Mouse (Mus musculus): Measurements from ENCODE around the gene Tenm4.
A peak's percentile ranks its signal among the peaks of the same experiment; 100 is the strongest.

Gene Tenm4

DNA sequence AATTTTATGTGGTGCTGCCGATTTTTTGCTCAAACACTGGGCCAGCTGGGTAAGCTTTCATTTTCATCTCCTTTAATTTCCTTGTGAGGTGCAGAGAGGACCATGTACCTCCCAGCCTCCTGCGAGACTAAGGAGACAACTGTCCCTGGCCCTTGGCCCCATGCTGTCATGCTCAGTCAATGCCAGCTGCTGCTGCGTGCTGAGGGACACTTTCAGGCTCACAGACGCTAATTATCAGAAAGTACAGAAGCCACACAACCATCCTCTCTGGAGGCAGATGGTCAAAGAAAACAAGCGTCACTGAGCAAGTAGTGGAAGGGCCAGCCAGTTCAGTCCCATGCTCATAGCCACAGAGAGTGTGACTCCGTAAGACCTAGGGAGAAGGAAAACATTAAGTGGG lies 287.9 kb downstream of the Tenm4 start:
- no peak for DNase-seq (ENCODE audit: extremely low read depth, low read depth, low spot score)

DNA sequence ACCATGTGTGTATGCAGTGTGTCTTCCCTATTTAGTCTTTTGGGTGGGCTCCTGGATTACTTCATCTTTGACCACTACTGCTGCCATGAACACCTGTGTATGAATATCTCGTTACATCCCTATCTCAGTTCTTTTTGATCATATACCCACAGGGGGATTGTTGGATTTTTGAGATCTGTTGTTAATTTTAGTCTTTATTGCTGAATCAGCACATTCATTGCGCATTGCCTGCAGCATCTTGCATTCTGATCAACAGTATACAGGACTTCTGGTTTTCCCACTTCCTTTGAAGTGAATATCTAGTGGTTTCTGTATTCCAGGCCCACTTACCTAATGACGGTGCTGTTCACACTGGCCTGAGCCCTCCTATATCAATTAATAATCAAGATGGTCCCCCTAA lies 295.7 kb downstream of the Tenm4 start:
- DNase-seq (ENCODE audit: extremely low read depth, low read depth, low spot score): no peak

DNA sequence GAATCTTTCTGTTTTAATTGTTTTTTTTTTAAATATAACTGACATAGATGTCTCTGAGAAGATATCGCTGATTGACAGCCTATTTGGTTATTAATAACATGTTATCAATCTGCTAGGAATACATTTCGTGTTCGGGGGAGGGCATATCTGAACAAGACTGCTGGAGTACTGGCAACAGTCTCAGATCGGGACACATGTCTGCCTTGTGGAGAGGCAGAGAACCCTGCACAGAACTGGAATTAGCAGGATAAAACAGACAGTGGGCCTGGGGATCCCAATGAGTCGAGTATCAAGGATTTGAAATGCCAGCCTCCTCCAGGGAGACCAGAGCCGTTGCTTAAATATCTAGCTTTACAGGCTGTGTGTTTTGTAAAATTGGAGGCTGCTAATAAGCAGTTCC lies 299.8 kb downstream of the Tenm4 start:
- DNase-seq (ENCODE audit: extremely low read depth, low read depth, low spot score): no peak

DNA sequence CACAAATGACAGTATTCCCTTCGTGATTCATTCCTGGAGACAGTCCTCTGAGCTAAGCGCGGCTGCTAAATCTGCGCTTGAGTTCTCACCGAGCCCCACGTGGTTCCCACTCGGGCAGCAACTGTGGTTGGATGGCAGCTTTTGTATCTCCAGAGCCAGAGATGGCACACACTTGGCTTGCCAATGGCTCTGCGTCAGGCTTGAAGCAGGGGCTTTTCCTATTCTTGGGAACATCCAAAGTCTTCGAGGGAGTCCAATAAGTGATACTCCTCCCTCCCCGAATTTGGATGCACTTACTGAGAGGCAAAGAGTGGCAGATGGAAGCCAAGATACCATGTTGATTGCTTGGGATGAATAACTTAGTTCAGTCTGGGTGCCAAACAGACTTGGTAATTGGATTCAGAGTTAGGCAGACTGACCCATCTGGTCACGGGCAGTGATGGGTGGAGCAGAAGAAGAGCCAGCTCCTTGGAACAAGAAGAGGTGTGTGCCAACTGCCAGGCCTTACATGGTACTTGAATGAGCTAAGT lies 303.6 kb downstream of the Tenm4 start:
- peak; percentile 8 for DNase-seq (ENCODE audit: extremely low read depth, low read depth, low spot score)

DNA sequence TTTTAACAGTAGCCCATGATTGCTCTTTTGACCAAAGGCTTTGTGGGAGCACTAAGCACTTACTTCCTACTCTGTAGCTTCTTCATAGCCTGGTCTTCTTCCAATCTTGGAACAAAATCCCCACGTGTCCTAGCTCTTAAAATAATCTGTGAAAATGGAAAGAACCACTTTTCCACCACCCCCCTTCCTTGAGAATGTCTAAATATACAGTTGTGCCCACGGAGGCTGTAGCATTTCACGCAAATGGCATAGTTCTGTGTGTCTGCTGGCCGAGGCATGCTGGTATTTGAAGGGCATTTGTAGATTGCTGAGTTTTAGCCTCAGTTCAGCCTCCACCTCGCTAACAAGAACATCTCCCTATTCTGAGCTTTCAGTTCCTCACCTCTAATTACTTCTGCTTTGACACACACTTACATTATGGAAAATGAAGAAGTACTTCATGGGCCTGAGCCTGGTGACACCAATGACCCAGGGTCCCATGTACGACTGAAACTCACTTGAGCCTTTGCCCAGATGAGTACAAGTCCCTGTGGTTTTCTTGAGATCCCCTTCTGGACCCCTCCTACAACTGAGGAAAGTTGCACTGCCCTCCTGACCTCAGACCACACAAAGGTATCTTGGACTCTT lies 306.1 kb downstream of the Tenm4 start:
- DNase-seq (ENCODE audit: extremely low read depth, low read depth, low spot score): no peak

DNA sequence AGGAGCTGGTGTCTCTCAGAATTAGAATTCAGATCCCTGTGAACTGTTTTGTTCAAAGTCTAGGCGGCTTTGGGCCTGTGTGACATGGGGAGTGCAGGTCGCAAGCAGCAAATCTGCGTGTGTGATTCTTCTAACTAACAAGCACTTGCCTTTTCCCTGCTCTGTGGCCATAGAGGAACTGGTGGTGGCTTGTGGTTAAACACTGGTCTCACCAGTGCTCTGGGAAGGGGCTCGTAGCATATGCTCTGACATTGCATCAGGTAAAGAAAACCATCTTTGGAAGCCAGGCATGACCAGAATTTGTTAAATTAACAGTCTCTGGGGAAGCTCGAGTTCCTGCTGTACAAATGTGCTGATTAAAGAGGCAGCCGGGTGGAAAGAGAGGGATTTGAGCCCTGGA lies 308.1 kb downstream of the Tenm4 start:
- no peak for DNase-seq (ENCODE audit: extremely low read depth, low read depth, low spot score)

DNA sequence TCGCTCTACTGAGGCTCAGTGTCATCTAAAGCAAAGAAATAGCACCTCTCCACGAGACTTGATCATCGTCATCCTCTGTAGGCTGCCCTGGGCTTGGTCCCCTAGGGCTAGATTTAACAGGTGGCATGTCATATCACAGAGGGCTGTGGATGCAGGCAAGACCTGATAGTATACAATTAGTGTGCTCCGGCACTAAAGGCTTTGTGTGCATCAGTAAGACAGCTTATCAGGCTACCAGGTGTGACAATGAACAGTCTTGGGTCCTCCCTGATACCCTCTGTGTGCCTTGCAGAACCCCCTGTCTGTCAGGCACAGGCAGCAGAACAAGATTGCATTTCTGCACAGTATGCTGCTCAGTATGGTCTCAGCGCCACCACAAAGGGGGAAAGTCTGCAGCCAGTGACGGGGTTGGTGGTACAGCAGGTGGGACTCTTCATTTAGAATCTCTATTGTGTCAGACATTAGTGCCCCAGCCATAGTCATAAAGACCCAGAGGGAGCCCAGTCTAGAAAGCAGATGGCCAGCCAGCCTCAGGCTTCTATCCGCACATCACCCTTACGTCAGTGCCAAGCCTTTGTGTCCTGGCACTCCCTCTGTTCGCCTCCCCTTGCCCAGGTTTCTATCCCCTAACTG lies 309.4 kb downstream of the Tenm4 start:
- no peak for DNase-seq (ENCODE audit: extremely low read depth, low read depth, low spot score)

DNA sequence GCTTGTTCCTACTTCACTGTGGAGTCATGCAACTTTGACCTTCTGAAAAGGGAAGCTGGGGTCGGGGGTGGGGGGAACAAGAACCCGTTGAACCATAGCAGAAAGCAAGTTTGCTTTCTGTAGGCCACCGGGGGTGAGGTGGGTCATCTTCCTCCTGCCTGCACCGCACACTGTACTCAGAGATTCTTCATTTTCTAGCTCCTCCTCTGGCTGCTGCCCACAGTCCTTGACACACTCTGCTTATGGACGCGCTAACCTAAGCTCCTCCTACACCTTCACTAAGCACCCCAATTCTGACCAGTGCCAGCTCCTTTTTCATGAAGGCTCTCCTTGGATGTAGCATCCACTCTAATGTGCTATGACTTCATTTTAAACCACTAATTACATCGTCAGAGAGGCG lies 311.9 kb downstream of the Tenm4 start:
- no peak for DNase-seq (ENCODE audit: extremely low read depth, low read depth, low spot score)

DNA sequence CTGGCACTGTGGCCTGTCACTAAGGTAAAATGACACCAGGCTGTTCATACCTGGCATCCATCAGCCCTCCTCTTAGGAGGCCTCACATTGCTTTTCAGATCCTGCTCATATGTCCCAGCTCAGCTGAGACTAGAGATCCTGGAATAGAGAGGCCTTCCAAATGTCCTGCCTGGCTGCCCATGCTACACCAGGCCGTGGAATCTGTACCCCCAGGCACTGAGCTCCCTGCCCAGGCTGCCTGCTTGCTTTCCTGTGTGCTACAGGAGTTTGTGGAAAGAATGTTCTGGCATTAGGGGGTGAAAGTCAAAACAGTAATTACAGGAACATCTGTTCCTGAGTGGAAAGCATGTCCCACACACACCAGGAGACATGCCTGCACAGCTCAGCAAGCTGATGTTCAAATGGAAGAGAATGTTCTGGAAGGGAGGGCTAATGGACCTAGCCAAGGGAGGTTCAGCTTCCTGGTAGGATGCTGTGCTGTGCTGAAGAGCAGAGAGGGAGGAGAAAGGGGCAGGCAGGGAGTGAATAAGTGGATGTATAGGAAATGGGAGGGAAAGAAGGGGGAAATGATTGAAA lies 313.0 kb downstream of the Tenm4 start:
- no peak for DNase-seq (ENCODE audit: extremely low read depth, low read depth, low spot score)

DNA sequence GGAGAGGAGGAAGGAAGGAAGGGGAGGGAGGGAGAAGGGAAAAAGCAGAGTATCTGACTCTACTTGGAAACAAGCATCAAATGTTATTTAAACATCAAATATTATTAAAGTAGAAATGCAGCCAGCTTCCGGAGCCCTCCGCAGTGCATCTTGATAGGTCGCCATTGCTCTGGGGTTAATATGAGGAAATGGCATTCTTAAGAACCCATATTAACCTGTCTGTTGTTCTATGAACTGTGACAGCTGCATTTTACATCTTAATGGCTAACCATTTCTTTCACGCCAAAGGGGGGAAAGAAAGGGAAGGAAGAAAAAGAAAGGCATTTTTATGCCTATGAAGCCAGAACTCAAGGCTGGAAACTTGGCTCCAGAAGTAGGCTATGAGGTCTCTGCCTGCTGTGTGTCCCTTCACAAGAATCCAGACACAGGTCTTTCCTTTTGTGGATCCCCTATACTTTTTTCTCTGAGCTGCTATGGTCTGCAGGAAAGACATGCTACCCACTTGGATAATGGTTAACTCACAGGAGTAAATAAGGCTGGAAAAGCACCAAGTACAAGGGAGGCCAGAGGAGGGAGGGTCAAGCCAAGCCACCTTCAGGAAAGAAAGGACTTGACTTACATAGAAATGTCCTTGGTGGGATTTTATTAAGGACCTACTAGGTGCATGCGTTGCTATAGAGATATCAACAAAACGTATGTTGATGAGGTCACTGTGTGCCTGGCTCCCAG lies 318.5 kb downstream of the Tenm4 start:
- no peak for DNase-seq (ENCODE audit: extremely low read depth, low read depth, low spot score)

DNA sequence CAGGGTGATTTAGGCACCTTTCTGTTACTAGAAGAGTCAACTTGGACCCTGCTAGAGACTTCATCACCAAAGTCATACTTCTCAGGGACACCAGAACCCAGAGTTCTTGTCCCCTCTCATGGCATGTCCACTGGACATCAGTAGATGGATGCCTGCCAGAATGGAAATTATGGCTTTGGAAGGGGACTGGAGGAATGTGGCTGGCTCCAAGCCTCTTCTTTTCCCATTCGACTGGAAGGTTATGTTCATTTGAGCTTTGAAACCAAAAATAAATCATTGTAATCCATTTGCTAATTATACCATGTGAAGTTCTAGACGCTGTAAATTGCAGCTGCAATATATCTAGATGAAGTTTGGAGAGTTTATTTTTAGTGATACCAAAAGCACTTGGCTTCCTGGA lies 320.9 kb downstream of the Tenm4 start:
- DNase-seq (ENCODE audit: extremely low read depth, low read depth, low spot score): no peak

DNA sequence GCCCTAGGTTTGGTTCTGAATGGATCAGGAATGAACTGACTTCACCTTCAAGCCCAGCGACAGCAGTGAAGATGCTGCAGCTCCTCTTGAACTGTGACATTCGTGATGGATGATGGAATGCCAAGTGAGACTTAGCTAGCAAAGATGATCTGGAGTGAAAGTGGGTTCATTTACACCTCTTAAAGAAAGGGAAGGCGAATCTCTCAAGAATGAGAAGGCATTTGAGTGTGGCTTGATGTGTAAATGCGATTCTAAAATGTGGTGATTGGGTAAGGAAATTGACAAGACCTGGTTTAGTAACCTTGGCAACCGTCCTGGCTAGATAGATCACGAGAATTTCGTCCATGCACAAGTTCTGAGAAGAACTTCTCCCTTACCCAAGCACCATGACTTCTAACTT lies 321.6 kb downstream of the Tenm4 start:
- DNase-seq (ENCODE audit: extremely low read depth, low read depth, low spot score): no peak

DNA sequence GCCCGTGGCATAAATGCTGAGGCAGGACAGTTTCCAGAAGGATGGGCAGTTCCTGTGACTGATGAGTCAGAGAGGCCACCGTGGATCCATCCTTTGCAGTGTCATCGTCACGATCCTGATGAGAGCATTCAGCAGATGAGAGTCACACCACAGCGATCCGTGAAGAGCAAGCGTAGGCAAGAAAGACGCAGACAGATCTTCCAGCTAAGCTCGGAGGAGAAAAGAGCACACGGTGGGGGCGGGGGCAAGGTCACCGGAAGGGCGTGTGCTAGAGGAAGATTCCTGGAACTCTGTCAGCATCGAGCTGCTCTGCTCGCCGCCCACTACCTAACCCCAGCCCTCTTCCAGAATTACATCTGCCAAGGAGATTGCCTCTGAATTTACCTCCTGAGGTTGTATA lies 323.0 kb downstream of the Tenm4 start:
- DNase-seq (ENCODE audit: extremely low read depth, low read depth, low spot score): no peak

DNA sequence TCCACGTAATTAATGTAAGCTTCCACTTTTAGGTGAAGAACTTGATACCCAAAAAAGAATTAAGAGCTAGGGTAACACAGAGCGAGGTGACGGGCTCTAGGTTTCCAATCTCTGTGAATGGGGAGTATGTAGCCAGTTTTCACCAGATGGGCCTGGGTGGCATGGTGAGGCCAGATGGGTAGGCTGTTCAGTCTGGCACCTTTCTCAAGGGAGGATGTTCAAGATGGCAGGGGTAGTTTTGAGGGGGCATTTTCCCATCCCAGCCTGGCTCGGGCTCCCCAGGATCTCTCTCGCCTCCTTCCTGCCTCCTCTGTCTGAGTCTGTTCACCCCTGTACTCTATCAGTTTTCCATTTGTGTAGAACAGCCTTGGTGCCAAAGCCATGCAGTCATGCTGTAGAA lies 329.1 kb downstream of the Tenm4 start:
- DNase-seq (ENCODE audit: extremely low read depth, low read depth, low spot score): no peak

DNA sequence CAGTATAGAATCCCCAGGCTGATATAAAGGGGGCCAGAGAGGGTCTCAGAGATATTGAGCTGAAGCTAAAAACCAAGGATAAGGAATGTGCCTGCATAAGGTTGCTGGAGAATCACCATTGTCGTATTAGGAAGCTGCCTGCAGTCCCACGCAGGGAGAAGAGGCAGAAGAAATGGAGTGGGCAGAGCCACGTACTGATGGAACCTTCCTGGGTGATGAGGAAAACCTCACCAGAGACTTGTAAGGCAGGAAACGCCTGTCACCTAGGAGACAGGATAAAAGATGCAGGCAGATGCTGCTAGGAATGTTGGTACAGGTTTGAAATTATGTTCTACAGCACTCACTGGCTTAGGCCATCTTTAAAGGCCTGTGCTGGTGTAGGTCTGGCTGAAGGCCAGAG lies 329.8 kb downstream of the Tenm4 start:
- DNase-seq (ENCODE audit: extremely low read depth, low read depth, low spot score): no peak

DNA sequence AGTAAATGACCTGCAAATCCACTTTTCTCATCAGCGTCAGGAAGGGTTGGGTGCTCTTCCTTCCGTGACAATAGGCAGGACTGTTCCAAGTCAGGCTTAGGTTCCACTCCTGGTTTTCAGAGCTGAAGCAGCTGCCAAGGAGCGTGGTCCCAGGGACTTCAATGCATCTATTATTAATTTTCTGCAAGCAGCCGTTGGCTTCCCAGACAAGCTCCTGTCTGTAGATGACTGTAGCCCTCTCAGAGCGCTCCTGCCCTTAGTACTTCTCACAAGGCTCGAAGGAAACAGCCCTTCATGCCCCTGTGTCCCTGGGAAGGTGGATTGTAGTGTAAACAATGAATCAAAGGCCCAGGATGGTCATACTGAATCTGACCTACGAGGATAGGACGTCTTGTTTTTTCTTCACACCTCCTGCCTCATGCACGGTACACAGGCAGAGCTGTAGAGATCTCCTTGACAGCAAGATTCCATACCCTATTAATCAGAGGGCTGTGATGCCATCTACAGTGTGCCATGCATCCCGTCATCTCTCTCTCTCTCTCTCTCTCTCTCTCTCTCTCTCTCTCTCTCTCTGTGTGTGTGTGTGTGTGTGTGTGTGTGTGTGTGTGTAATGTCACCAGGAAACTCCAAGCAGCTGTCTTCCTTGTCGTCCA lies 331.4 kb downstream of the Tenm4 start:
- no peak for DNase-seq (ENCODE audit: extremely low read depth, low read depth, low spot score)

DNA sequence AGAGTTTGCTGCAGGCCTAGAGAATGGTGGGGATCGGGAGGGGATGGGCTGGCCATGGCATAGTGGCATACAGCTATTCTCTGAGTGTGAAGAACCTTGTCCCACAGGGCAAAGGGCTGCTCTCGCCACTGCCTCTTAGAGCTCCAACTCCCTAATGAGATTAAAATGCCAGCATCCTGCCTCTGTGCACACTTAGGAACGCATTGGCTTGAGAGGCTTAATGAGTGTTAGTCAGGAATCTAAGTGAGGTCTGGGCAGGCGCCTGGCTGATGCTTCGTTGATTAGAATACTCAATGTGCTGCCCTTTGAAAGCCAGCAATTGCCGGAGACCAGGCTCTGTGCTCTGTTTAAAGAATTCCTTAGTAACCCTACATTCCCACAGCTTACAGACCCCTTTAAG lies 334.5 kb downstream of the Tenm4 start:
- no peak for DNase-seq (ENCODE audit: extremely low read depth, low read depth, low spot score)

DNA sequence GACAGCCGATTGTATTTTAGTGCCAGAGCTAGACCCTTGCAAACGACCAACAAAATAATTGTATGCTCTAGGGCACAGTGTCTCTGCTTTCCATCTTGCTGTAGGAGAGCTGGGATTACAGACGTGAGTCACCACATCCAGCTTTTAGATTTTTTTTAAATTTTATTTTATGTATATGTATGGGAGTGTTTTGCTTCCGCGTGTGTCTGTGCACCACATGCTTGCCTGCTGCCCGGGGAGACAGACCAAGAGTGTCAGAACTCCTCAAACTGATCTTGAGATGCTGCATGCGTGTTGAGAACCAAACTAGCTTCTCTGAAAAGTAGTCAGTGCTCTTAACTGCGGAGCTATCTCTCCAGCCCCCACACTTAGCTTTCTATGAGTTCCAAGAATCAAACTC lies 336.0 kb downstream of the Tenm4 start:
- DNase-seq (ENCODE audit: extremely low read depth, low read depth, low spot score): no peak

DNA sequence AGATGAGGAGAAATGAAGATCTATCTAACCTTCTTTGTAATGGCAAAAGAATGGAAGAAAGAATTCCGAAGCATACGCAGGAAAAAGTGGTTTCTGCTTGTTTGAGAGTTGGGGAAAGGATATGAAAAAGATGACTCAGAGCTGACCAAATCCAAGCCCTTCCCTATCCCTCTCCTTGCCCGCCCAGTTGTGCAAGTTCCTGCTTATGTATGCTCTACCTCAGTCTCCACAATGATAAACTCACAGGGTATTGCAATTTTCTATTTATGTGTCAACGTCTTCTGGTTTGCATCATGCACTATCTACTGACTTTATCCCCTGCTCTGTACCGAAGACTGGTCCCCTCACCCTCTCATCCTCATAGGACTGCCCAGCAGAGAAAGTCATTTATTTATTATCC lies 339.4 kb downstream of the Tenm4 start:
- DNase-seq (ENCODE audit: extremely low read depth, low read depth, low spot score): no peak

DNA sequence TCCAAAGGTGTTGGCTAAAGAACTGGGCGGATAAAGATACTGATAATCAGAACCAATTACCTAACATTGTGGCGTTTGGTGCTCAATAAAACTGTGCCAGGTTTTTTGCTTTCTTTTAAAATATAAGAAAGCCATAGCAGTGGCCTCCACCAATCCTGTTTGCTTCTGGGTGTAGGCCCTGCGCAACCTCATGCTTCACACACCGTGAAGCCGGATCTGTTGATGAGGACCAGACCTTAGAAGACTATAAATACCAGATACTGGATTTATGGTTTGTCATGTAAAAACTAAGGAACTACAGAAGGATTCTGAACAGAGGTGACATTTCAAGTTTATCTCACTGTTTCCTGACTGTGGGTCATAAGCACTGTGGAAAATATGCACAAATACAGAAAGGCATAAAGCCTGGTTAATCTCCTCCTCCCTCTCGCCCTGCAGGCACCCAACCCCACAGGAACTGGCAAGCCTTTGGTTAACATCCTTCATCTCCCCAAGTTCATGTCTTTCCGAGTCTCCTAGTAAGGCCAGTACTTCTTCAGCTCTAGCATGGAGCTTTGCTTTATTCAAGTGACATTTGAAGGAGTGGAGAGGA lies 340.1 kb downstream of the Tenm4 start:
- no peak for DNase-seq (ENCODE audit: extremely low read depth, low read depth, low spot score)

DNA sequence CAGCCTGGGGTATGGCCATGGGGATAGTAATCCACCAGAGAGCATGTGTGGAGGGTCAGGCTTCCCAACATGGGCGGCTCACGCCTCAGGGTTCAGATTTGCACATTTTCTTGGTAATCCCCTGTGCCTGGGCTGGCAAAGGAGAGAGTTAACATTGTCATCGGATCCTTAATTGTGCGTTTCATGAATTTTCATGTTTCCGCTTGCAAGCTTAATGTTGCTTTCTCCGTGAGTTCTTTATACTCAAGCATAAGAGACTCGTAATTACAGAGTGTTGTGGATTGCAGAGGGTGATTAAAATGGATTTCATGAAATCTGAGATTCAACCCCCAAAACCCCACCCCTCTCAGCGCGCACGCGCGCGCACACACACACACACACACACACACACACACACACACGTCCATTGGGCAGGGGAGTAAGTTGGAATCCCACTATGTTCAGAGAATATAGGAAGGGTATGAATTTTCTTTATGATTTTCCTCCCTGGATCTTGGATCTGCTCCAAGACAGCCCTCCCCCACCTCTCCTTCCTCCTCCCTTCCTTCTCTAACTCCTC lies 341.0 kb downstream of the Tenm4 start:
- no peak for DNase-seq (ENCODE audit: extremely low read depth, low read depth, low spot score)

Data from fat pad, adult 2 months (tissue).